8 mouse cellular contexts compared by ENCODE assay signal in the genomic region with DNA sequence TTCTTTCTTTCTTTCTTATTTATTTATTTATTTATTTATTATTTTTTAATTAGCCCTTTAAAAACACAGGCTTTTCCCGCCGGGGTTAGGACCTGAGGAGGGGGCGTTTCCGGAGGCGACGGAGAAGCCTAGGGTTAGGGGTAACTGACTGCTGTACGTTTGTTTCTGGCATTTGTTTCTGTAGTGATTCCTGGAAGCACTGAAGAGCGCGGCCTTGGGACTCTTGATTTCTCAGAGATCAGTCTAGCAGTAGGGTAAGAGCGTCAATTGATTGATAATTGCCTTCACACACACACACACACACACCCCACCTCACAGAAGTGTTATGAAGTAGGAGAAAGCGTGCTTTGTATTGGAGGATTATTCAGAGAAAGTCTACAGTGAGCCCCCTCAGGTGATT. TPM values are rescaled to one million over a fixed set of nuclear protein-coding genes. Genes with fewer than 3 reads are reported as not detected.
DNase-seq lines count a peak whose midpoint lies in the region; ATAC-seq and TF ChIP-seq lines count a peak whose summit lies in the region.

No protein-coding gene starts in this region.

- peak overlapping the region; percentile 89 for H3K4me3 ChIP-seq in heart, embryonic 12.5 days
- H3K4me3 ChIP-seq in ES-E14 (ENCODE audit: insufficient read depth in 1 of 2, low read depth in 1 of 2, low read length in 2 of 2, poor library complexity in 1 of 2, severe bottlenecking in 1 of 2): peak overlapping the region; percentile 97 to 98
- H3K4me3 ChIP-seq in forebrain, embryonic 11.5 days (ENCODE audit: low read depth, low read length): peak overlapping the region; percentile 81
- H3K4me3 ChIP-seq in liver, embryonic 11.5 days (ENCODE audit: low read depth, low read length): peak overlapping the region; percentile 90

- peak overlapping the region; percentile 97 for H3K4me2 ChIP-seq in heart, embryonic 12.5 days
- peak overlapping the region; percentile 78 for H3K4me2 ChIP-seq in forebrain, embryonic 11.5 days (ENCODE audit: low read depth, low read length, severe bottlenecking)
- peak overlapping the region; percentile 96 for H3K4me2 ChIP-seq in liver, embryonic 11.5 days

- H3K36me3 ChIP-seq in heart, embryonic 12.5 days: no peaks in the 10 kb centered on the region
- no peaks in the 10 kb centered on the region for H3K36me3 ChIP-seq in ES-E14 (ENCODE audit: control insufficient read depth, insufficient read depth, low read length, poor library complexity, severe bottlenecking)
- no peaks in the 10 kb centered on the region for H3K36me3 ChIP-seq in forebrain, embryonic 11.5 days (ENCODE audit: control insufficient read depth, insufficient read depth, low read length)
- H3K36me3 ChIP-seq in liver, embryonic 11.5 days (ENCODE audit: control insufficient read depth, insufficient read depth, low read length): no peaks in the 10 kb centered on the region

- no peak for ATAC-seq in heart, embryonic 12.5 days (ENCODE audit: insufficient number of reproducible peaks, low FRiP score)
- peak; percentile 57 for ATAC-seq in forebrain, embryonic 11.5 days (replicated peaks; ENCODE audit: low FRiP score)
- ATAC-seq in liver, embryonic 11.5 days (replicated peaks; ENCODE audit: low FRiP score): peak; percentile 5; the same call in 1 of the 2 replicates

- no peak overlapping the region for H3K27ac ChIP-seq in heart, embryonic 12.5 days (ENCODE audit: poor library complexity, severe bottlenecking)
- H3K27ac ChIP-seq in ES-E14 (ENCODE audit: insufficient read depth, low read depth, low read length, poor library complexity, severe bottlenecking): no peak overlapping the region
- no peak overlapping the region for H3K27ac ChIP-seq in forebrain, embryonic 11.5 days (ENCODE audit: low read depth, low read length)
- H3K27ac ChIP-seq in liver, embryonic 11.5 days (ENCODE audit: low read depth, low read length): no peak overlapping the region

- 0 out of 2 replicates have a peak, but pooled peaks cover 2% of the 10 kb centered on the region for H3K27me3 ChIP-seq in heart, embryonic 12.5 days (replicated peaks)
- H3K27me3 ChIP-seq in forebrain, embryonic 11.5 days (ENCODE audit: control insufficient read depth, insufficient read depth, low read length): no peaks in the 10 kb centered on the region
- peaks cover 3% of the 10 kb centered on the region; the same call in 1 of the 2 replicates for H3K27me3 ChIP-seq in liver, embryonic 11.5 days (replicated peaks; ENCODE audit: control insufficient read depth, insufficient read depth, low read length)

- 8% methylated on average over 11 of the region's 11 CpGs for WGBS in heart, embryonic 12.5 days
- 4% methylated on average over 11 of the region's 11 CpGs for WGBS in forebrain, embryonic 11.5 days
- WGBS in liver, embryonic 11.5 days: 10% methylated on average over 11 of the region's 11 CpGs

- peak overlapping the region; percentile 90 for H3K9ac ChIP-seq in heart, embryonic 12.5 days
- peak overlapping the region; percentile 92 for H3K9ac ChIP-seq in ES-E14 (ENCODE audit: insufficient read depth, low read depth, low read length, poor library complexity, severe bottlenecking)
- H3K9ac ChIP-seq in forebrain, embryonic 11.5 days (ENCODE audit: low read length): peak overlapping the region; percentile 95
- peak overlapping the region; percentile 86 for H3K9ac ChIP-seq in liver, embryonic 11.5 days (ENCODE audit: low read depth, low read length)

- in situ Hi-C loops in ES-E14 (cut with MboI; ENCODE audit: low sequenced_read_pairs in 2 of 2, unreplicated experiment in 2 of 2): no loop called here

- no peaks in the 10 kb centered on the region for H3K9me3 ChIP-seq in heart, embryonic 12.5 days (replicated peaks)
- H3K9me3 ChIP-seq in ES-E14 (ENCODE audit: control insufficient read depth, insufficient read depth, low read depth, low read length): no peaks in the 10 kb centered on the region
- H3K9me3 ChIP-seq in forebrain, embryonic 11.5 days (ENCODE audit: control insufficient read depth, low read length): no peaks in the 10 kb centered on the region
- H3K9me3 ChIP-seq in liver, embryonic 11.5 days (ENCODE audit: control insufficient read depth, low read length): no peaks in the 10 kb centered on the region

- intact Hi-C loops in heart, postnatal 36 days (cut with DNase I): loop anchor here (10.0 kb wide), 1 partner anchor 754 kb away; the partner anchor contains the start of genes Ccdc58 and Fam162a

- no peak for DNase-seq in heart, postnatal 36 days
- DNase-seq in ES-E14 (ENCODE audit: low read depth, low spot score): peak; percentile 4
- DNase-seq in forebrain, embryonic 11.5 days (ENCODE audit: low spot score): peak; percentile 53
- no peak for DNase-seq in liver, embryonic 11.5 days (ENCODE audit: low spot score)
- no peak for DNase-seq in urinary bladder, postnatal 25 days (ENCODE audit: low spot score)
- DNase-seq in layer of hippocampus, postnatal 25 days (ENCODE audit: extremely low spot score in 1 of 2, low spot score in 1 of 2): no peak
- no peak for DNase-seq in retina, postnatal 1 day

- peaks cover 9% of the 10 kb centered on the region for H3K4me1 ChIP-seq in heart, embryonic 12.5 days (replicated peaks)
- no peaks in the 10 kb centered on the region for H3K4me1 ChIP-seq in ES-E14 (ENCODE audit: control insufficient read depth in 2 of 2, insufficient read depth in 2 of 2, low read length in 2 of 2, poor library complexity in 1 of 2)
- H3K4me1 ChIP-seq in forebrain, embryonic 11.5 days (replicated peaks; ENCODE audit: control insufficient read depth, insufficient read depth, low read length): no peaks in the 10 kb centered on the region
- peaks cover 3% of the 10 kb centered on the region; the same call in 1 of the 2 replicates for H3K4me1 ChIP-seq in liver, embryonic 11.5 days (replicated peaks; ENCODE audit: control insufficient read depth, insufficient read depth, low read length)

TF ChIP-seq in ES-E14, 5 proteins besides CTCF, POLR2A, EP300 and RAD21:
- TF ChIP-seq ZC3H11A (IDR thresholded peaks at IDR 0.05; ENCODE audit: borderline replicate concordance, low read depth, low read length) (no peak), ZNF384 (IDR thresholded peaks at IDR 0.05; ENCODE audit: low read depth, low read length) (no peak), CHD2 (IDR thresholded peaks at IDR 0.05; ENCODE audit: low read depth, low read length) (no peak), MAFK (IDR thresholded peaks at IDR 0.05; ENCODE audit: insufficient read depth, low read depth, low read length) (no peak), HCFC1 (IDR thresholded peaks at IDR 0.05; ENCODE audit: borderline replicate concordance, insufficient read depth, low read length) (no peak)
TF ChIP-seq in ES-E14: peak in this region for 0.

RNA-seq across cellular contexts. Expression of gene Iqcb1, which starts 0.6 kb away (rescaled TPM):
- polyA plus RNA-seq in heart, embryonic 12.5 days (2016; fragmentation: Nextera tagmentation; extraction: Ambion mirVana): 33.4 and 34.1 TPM in 2 replicates
- total RNA-seq in heart, postnatal 36 days (2021): 10 to 100 TPM; 14.3 to 15.2 TPM
- 9.2 and 16.8 TPM in 2 replicates for total RNA-seq in ES-E14 (2012; rRNA removed)
- 68.0 and 72.7 TPM in 2 replicates for polyA plus RNA-seq in forebrain, embryonic 11.5 days (2014; fragmentation: Nextera tagmentation; extraction: Ambion mirVana)
- polyA plus RNA-seq in liver, embryonic 11.5 days (2014; fragmentation: Nextera tagmentation; extraction: Ambion mirVana): 30.3 and 32.1 TPM in 2 replicates
- 10 to 100 TPM; 35.8 to 37.6 TPM for total RNA-seq in layer of hippocampus, postnatal 25 days (2021)

RNA-seq across cellular contexts. Expression of gene Slc15a2, which starts 44.1 kb away (rescaled TPM):
- polyA plus RNA-seq in heart, embryonic 12.5 days (2016; fragmentation: Nextera tagmentation; extraction: Ambion mirVana): 0.92 and 1.4 TPM in 2 replicates
- total RNA-seq in heart, postnatal 36 days (2021): 1 to 10 TPM; 1.4 to 2.8 TPM
- total RNA-seq in ES-E14 (2012; rRNA removed): 6.6 and 12.9 TPM in 2 replicates
- 1.8 and 2.7 TPM in 2 replicates for polyA plus RNA-seq in forebrain, embryonic 11.5 days (2014; fragmentation: Nextera tagmentation; extraction: Ambion mirVana)
- polyA plus RNA-seq in liver, embryonic 11.5 days (2014; fragmentation: Nextera tagmentation; extraction: Ambion mirVana): 1.2 and 2.9 TPM in 2 replicates
- total RNA-seq in layer of hippocampus, postnatal 25 days (2021): 10 to 100 TPM; 35.1 to 39.8 TPM

RNA-seq across cellular contexts. Expression of gene Eaf2, which starts 46.0 kb away (rescaled TPM):
- 0.45 and 0.80 TPM in 2 replicates for polyA plus RNA-seq in heart, embryonic 12.5 days (2016; fragmentation: Nextera tagmentation; extraction: Ambion mirVana)
- total RNA-seq in heart, postnatal 36 days (2021): under 1 TPM; 0.54 to 0.78 TPM
- total RNA-seq in ES-E14 (2012; rRNA removed): 1.1 and 1.2 TPM in 2 replicates
- polyA plus RNA-seq in forebrain, embryonic 11.5 days (2014; fragmentation: Nextera tagmentation; extraction: Ambion mirVana): 0.99 and 1.4 TPM in 2 replicates
- 0.53 and 0.71 TPM in 2 replicates for polyA plus RNA-seq in liver, embryonic 11.5 days (2014; fragmentation: Nextera tagmentation; extraction: Ambion mirVana)
- 1 to 10 TPM; 1.0 to 1.2 TPM for total RNA-seq in layer of hippocampus, postnatal 25 days (2021)

RNA-seq across cellular contexts. Expression of gene Golgb1, which starts 46.1 kb away (rescaled TPM):
- polyA plus RNA-seq in heart, embryonic 12.5 days (2016; fragmentation: Nextera tagmentation; extraction: Ambion mirVana): 59.3 and 64.2 TPM in 2 replicates
- 10 to 100 TPM; 45.5 to 46.8 TPM for total RNA-seq in heart, postnatal 36 days (2021)
- 52.6 and 73.4 TPM in 2 replicates for total RNA-seq in ES-E14 (2012; rRNA removed)
- polyA plus RNA-seq in forebrain, embryonic 11.5 days (2014; fragmentation: Nextera tagmentation; extraction: Ambion mirVana): 74.2 and 78.2 TPM in 2 replicates
- polyA plus RNA-seq in liver, embryonic 11.5 days (2014; fragmentation: Nextera tagmentation; extraction: Ambion mirVana): 41.5 and 50.5 TPM in 2 replicates
- 10 to 100 TPM; 64.7 to 65.0 TPM for total RNA-seq in layer of hippocampus, postnatal 25 days (2021)

Comparison
In these comparisons a context has a peak if more than half of its experiments do, and no peak if none do; other contexts are left out.
1. DNase-seq: peak in ES-E14 (single experiment) and forebrain, embryonic 11.5 days (single experiment); none in heart, postnatal 36 days (0 of 2), liver, embryonic 11.5 days (single experiment), urinary bladder, postnatal 25 days (single experiment), layer of hippocampus, postnatal 25 days (0 of 2) and retina, postnatal 1 day (single experiment).
2. Peak in every context shown above with its lines, with median percentiles within 50 percentile points of each other: H3K4me2 ChIP-seq, H3K4me3 ChIP-seq and H3K9ac ChIP-seq.